Mouse (Mus musculus) forebrain, embryonic 15.5 days (tissue): ENCODE results near the gene Fignl2. TPM values are rescaled to one million over a fixed set of nuclear protein-coding genes. Genes with fewer than 3 reads are reported as not detected.

Experiments used
- ATAC-seq: fragments of 200-750 bp; cut with Nextera tagmentation; replicated peaks from 2 replicates; pipeline ENCODE4 v1.8.0; 2017; ENCODE audit warnings: mild to moderate bottlenecking, moderate TSS enrichment, moderate library complexity
- H3K27ac ChIP-seq: fragments of 300-500 bp; sonication (generic); replicated peaks from 2 replicates; pipeline ENCODE4 v1.5.1; 2015; ENCODE audit warnings: mild to moderate bottlenecking, inconsistent platforms
- H3K27me3 ChIP-seq: fragments of 300-500 bp; sonication (generic); 2 replicates; pipeline ENCODE4 v1.6.1; 2015; ENCODE audit warnings: inconsistent platforms
- H3K36me3 ChIP-seq: fragments of 300-500 bp; sonication (generic); 2 replicates; pipeline ENCODE4 v1.6.1; 2015; ENCODE audit warnings: mild to moderate bottlenecking, inconsistent platforms
- H3K4me1 ChIP-seq: fragments of 300-500 bp; sonication (generic); 2 replicates; pipeline ENCODE4 v1.6.1; 2015; ENCODE audit warnings: inconsistent platforms
- H3K4me2 ChIP-seq: fragments of 300-500 bp; sonication (generic); replicated peaks from 2 replicates; pipeline ENCODE4 v1.6.1; 2015; ENCODE audit warnings: mild to moderate bottlenecking, inconsistent platforms
- H3K4me3 ChIP-seq: fragments of 300-500 bp; sonication (generic); 2 replicates; pipeline ENCODE4 v1.5.1; 2015; ENCODE audit warnings: mild to moderate bottlenecking, inconsistent platforms
- H3K9ac ChIP-seq: fragments of 300-500 bp; sonication (generic); replicated peaks from 2 replicates; pipeline ENCODE4 v1.6.1; 2015; ENCODE audit warnings: mild to moderate bottlenecking, inconsistent platforms
- H3K9me3 ChIP-seq: fragments of 300-500 bp; sonication (generic); 2 replicates; pipeline ENCODE4 v1.6.1; 2016; ENCODE audit warnings: inconsistent platforms
- WGBS: fragments of 180-500 bp; shearing (Covaris S2); methylation state at CpG from one replicate; pipeline ENCODE4 v1.1.7; 2015; ENCODE audit warnings: mixed read lengths; 5-methylcytosine and 5-hydroxymethylcytosine counted together
- polyA plus RNA-seq: library from polyadenylated mRNA; unstranded; fragments of >200 nt; fragmentation: Nextera tagmentation; extraction: Ambion mirVana; gene quantifications from 2 replicates; pipeline ENCODE4 v1.2.1, GENCODE M21; 2015

Gene Fignl2
- polyA plus RNA-seq, 1 experiment from 2014 or later, result not detected

DNA sequence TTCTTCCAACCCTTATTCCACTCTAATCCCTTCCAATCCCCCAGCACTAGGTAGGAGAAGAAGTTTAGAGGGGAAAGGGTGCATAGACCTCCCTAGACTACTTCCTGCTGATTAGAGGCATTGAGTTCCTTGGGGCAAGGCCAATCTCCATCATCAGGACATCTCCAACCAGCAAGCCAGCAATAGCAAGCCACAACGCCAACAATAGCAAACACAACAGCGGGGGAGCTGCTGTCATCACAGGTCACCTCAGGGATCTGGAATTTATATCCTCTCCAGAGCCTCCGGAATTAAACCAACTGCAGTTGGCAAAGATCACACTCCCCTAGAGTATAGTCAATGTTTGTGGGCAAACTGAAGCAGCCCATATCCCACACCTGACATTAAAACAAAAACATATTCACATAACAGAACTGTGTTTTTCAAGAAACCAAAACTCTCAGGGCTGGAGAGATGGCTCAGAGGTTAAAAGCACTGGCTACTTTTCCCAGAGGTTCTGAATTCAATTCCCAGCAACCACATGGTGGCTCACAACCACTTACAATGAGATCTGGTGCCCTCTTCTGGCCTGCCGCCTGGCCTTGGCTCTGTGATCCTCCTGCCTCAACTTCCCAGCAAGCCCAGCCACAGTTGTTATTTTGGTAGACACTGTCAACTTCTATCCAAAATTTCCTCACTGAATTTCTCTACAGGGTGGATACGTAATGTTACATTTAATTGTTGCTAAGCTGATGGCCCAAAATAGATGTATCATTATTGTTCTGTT is 29.7 kb upstream of the Fignl2 start:
- Histone ChIP-seq H3K4me2 (no peak overlapping the region), H3K9me3 (no peaks in the 10 kb centered on the region), H3K4me3 (no peak overlapping the region), H3K4me1 (0 out of 2 replicates have a peak, but pooled peaks cover 4% of the 10 kb centered on the region), H3K27me3 (no peaks in the 10 kb centered on the region), H3K36me3 (no peaks in the 10 kb centered on the region), H3K9ac (no peak overlapping the region), H3K27ac (no peak overlapping the region)
- ATAC-seq, result no peak
- WGBS, result 91% methylated on average over 5 of the region's 5 CpGs

GRCm38 (mm10) chr15:101106011-101106410 is 27.6 kb upstream of the Fignl2 start:
- H3K27ac ChIP-seq, result no peak overlapping the region
- ATAC-seq, result no peak

DNA sequence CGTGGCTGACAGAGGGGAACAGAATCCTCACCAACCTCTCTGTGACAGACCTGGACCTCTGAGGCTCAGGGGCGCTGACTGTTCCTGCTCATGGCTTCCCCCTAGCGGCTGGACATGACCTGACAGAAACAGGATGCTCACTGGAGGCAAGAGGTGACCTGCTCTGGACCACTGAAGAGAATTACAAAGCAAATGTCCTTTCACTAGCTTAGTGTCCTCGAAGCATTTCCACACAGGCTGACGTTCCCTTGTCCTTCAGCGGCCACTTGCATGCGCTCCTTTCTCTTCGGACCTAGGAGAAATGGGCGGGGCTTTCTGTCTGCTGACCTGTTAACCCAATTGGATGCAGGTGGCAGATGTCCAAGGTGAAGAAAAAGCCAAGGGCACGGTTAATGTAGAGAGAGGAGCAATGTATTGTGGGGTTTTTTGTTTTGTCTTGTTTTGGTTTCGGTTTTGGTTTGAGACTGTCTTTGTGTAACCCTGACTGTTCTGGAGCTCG is 27.2 kb upstream of the Fignl2 start:
- Histone ChIP-seq H3K9ac (no peak overlapping the region), H3K4me3 (no peak overlapping the region), H3K9me3 (no peaks in the 10 kb centered on the region), H3K27me3 (no peaks in the 10 kb centered on the region), H3K36me3 (no peaks in the 10 kb centered on the region), H3K27ac (no peak overlapping the region), H3K4me1 (0 out of 2 replicates have a peak, but pooled peaks cover 4% of the 10 kb centered on the region), H3K4me2 (peak overlapping the region; percentile 28; the same call in 1 of the 2 replicates)
- no peak for ATAC-seq
- 17% methylated on average over 12 of the region's 12 CpGs for WGBS

More at GRCm38 (mm10) chr15:101106011-101106410, 27.6 kb upstream of the Fignl2 start:
- H3K4me3 ChIP-seq, result no peak overlapping the region
- 0 out of 2 replicates have a peak, but pooled peaks cover 4% of the 10 kb centered on the region for H3K4me1 ChIP-seq
- H3K4me2 ChIP-seq, result no peak overlapping the region
- no peaks in the 10 kb centered on the region for H3K27me3 ChIP-seq
- WGBS, result 85% methylated on average over 10 of the region's 10 CpGs
- no peaks in the 10 kb centered on the region for H3K9me3 ChIP-seq
- no peaks in the 10 kb centered on the region for H3K36me3 ChIP-seq
- H3K9ac ChIP-seq, result no peak overlapping the region

DNA sequence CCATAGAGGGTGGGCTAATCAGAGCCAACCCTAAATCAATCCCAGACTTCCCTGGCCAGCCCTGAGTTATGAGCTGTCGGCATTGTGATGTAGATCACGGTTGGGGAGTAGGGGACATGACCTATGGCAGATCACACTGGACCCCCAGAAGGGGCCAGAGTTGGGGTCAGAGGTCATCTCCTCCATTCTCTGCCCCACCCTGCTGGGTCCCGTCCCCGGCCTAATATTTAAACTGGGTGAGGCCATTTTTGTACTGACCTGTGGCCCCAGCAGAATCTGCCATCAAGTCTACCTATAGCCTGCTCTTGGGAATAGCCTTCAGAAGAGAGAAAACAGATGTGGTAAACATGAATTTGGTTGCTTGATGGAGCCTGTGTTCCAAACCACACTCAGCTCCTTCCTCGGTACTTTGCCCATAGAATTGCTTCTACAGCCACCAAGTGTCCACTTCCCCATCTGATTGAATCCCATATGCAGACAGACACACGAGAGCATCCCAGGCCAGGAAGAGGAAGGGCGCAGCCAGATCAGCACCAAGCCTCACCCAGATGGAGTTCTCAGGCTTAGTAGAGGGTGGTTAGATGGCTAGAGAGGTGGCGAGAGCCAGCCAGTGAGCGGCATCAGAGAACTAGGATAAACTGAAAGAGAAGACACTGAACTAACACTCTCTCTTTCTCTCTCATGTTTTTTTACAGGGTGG is 25.4 kb upstream of the Fignl2 start:
- WGBS, result 87% methylated on average over 9 of the region's 9 CpGs
- H3K27ac ChIP-seq, result no peak overlapping the region
- H3K9me3 ChIP-seq, result no peaks in the 10 kb centered on the region
- no peak overlapping the region for H3K4me3 ChIP-seq
- H3K4me2 ChIP-seq, result no peak overlapping the region
- H3K27me3 ChIP-seq, result no peaks in the 10 kb centered on the region
- no peak overlapping the region for H3K9ac ChIP-seq
- no peaks in the 10 kb centered on the region for H3K36me3 ChIP-seq
- ATAC-seq, result no peak
- 0 out of 2 replicates have a peak, but pooled peaks cover 4% of the 10 kb centered on the region for H3K4me1 ChIP-seq

DNA sequence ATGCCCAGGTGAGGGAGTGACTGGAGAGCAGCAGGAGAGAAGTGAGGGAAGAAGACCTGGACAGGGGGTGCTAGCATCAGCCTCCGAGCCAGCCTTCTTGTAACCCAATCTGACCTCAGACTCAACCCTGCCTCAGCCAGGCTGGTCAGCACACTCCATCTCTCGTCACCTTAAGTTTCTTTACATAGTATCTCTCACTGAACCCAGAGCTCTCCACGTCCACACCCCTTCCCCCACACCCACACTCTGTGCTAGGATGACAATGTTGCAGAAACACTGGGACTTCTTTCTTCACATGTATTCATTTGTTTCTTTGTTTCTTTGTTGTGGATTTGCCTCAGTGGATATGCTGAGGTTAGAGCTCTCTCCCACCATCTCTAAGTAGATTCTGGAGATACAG is 22.6 kb upstream of the Fignl2 start:
- no peak for ATAC-seq
- Histone ChIP-seq H3K4me2 (no peak overlapping the region), H3K36me3 (no peaks in the 10 kb centered on the region), H3K9ac (no peak overlapping the region), H3K27ac (no peak overlapping the region), H3K4me1 (peaks cover 14% of the 10 kb centered on the region), H3K9me3 (no peaks in the 10 kb centered on the region), H3K27me3 (no peaks in the 10 kb centered on the region), H3K4me3 (no peak overlapping the region)
- WGBS, result 90% methylated on average over 3 of the region's 3 CpGs

GRCm38 (mm10) chr15:101097985-101098651 is 19.8 kb upstream of the Fignl2 start:
- H3K9ac ChIP-seq, result peak overlapping the region; percentile 16; the same call in 1 of the 2 replicates

GRCm38 (mm10) chr15:101095392-101095791 is 17.0 kb upstream of the Fignl2 start:
- no peaks in the 10 kb centered on the region for H3K36me3 ChIP-seq
- H3K9ac ChIP-seq, result no peak overlapping the region
- no peaks in the 10 kb centered on the region for H3K27me3 ChIP-seq
- no peak overlapping the region for H3K27ac ChIP-seq
- ATAC-seq, result no peak
- H3K4me3 ChIP-seq, result no peak overlapping the region
- H3K9me3 ChIP-seq, result no peaks in the 10 kb centered on the region
- no peak overlapping the region for H3K4me2 ChIP-seq
- peaks cover 24% of the 10 kb centered on the region for H3K4me1 ChIP-seq
- 53% methylated on average over 3 of the region's 3 CpGs for WGBS

More at GRCm38 (mm10) chr15:101097985-101098651, 19.8 kb upstream of the Fignl2 start:
- no peaks in the 10 kb centered on the region for H3K36me3 ChIP-seq
- peaks cover 15% of the 10 kb centered on the region for H3K4me1 ChIP-seq
- H3K4me2 ChIP-seq, result peak overlapping the region; percentile 28
- 5% methylated on average over 28 of the region's 28 CpGs for WGBS
- H3K27me3 ChIP-seq, result no peaks in the 10 kb centered on the region
- H3K4me3 ChIP-seq, result no peak overlapping the region
- no peaks in the 10 kb centered on the region for H3K9me3 ChIP-seq
- ATAC-seq, result 0 out of 2 replicates have a peak, but pooled peaks have one; percentile 49
- no peak overlapping the region for H3K27ac ChIP-seq

- Histone ChIP-seq H3K36me3 (no peaks in the 10 kb centered on the region), H3K27ac (no peak overlapping the region), H3K4me2 (no peak overlapping the region), H3K4me1 (peaks cover 24% of the 10 kb centered on the region), H3K9me3 (no peaks in the 10 kb centered on the region), H3K27me3 (no peaks in the 10 kb centered on the region), H3K4me3 (no peak overlapping the region), H3K9ac (no peak overlapping the region)
- 76% methylated on average over 9 of the region's 9 CpGs for WGBS
- ATAC-seq, result no peak
Observed at GRCm38 (mm10) chr15:101094979-101095378, 16.6 kb upstream of the Fignl2 start.

DNA sequence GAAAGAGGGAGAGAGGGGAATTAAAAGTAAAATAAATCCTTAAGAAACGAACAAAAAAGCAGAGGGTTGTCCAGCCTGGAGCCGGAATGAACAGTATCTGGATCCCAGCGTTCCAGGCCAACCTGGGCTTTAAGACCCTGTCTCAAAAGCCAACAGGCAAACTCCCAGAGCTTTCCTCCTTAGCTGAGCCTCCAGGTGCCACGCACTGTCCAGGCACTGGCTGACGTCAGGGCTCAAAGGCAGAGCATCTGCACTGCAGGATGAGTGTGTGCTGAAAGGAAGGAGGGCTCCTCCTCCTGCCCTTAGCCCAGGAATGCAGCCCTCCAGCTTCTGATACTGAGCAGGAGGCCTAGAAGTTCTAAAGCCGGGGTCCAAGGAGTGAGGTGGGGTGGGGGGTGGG is 15.6 kb upstream of the Fignl2 start:
- H3K4me3 ChIP-seq, result no peak overlapping the region
- no peaks in the 10 kb centered on the region for H3K27me3 ChIP-seq
- no peak overlapping the region for H3K9ac ChIP-seq
- H3K4me1 ChIP-seq, result peaks cover 24% of the 10 kb centered on the region
- H3K9me3 ChIP-seq, result no peaks in the 10 kb centered on the region
- no peak overlapping the region for H3K4me2 ChIP-seq
- 46% methylated on average over 6 of the region's 6 CpGs for WGBS
- ATAC-seq, result no peak
- no peak overlapping the region for H3K27ac ChIP-seq
- H3K36me3 ChIP-seq, result no peaks in the 10 kb centered on the region

DNA sequence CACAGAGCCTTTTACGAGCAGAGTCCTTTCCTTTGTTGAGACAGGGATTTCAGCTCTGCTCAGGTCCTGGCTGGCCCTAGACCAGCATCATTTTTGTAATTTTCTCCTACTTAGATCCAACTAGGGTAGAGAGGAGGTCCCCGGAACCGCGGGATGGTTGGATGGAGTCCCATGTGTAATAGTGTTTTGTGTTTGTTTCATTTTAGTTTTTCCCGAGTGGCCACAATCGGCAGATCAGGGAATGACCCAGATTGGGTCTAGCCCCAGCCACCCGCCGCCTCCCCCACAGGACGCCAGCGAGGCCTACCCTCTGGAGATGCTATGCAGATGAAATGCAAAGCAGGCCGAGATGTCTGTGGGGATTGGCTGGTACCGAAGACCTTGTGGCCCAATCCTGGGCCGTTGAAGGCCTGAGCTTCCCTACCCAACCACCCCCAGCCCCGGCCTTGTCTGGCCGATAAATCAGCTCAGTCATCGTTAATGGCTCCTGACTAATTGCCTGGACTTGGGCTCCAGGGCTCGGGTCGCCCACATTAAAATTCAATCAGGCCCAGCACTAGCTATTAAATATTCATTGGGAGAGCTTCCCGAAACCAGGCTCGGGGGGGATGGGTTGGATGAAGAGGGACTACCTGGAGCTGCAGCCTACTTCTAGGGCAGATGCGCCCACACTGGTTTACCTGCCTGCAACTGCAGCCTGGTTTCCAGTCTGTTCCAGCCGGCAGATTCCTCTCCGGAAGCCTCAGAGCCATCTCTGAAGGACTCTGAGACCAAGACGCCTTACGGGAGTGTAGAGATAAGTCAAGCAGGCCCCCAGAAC is 14.7 kb upstream of the Fignl2 start:
- no peaks in the 10 kb centered on the region for H3K9me3 ChIP-seq
- H3K4me3 ChIP-seq, result peak overlapping the region; percentile 7; the same call in 1 of the 2 replicates
- H3K27me3 ChIP-seq, result no peaks in the 10 kb centered on the region
- peaks cover 21% of the 10 kb centered on the region for H3K4me1 ChIP-seq
- H3K4me2 ChIP-seq, result peak overlapping the region; percentile 31
- H3K36me3 ChIP-seq, result no peaks in the 10 kb centered on the region
- 0 out of 2 replicates have a peak overlapping the region, but pooled peaks have one; percentile 28 for H3K27ac ChIP-seq
- peak overlapping the region; percentile 16; the same call in 1 of the 2 replicates for H3K9ac ChIP-seq
- ATAC-seq, result peak; percentile 89
- WGBS, result 13% methylated on average over 25 of the region's 25 CpGs
